Mouse (Mus musculus): ENCODE data around the gene Megf8. TPM values are rescaled to one million over a fixed set of nuclear protein-coding genes. Genes with fewer than 3 reads are reported as not detected.
A peak's percentile ranks its signal among the peaks of the same experiment; 100 is the strongest.

Megf8 gene
- polyA plus RNA-seq, 1 experiment = 21.2 TPM

- TF ChIP-seq POLR2A (IDR thresholded peaks at IDR 0.05; ENCODE audit: low read depth, low read length) (no peak), CTCF (IDR thresholded peaks at IDR 0.05; ENCODE audit: extremely low read depth, insufficient read length, insufficient replicate concordance, low read depth, low read length) (no peak)
- Histone ChIP-seq H3K27ac (ENCODE audit: insufficient read depth, low read depth, low read length) (peak overlapping the region; percentile 66), H3K4me1 (ENCODE audit: control insufficient read depth, insufficient read depth, insufficient read length, low read length) (peaks cover 36% of the 10 kb centered on the region), H3K27me3 (ENCODE audit: control insufficient read depth, insufficient read depth, low read length) (no peaks in the 10 kb centered on the region), H3K36me3 (ENCODE audit: control insufficient read depth, insufficient read depth, low read length) (peaks cover 12% of the 10 kb centered on the region), H3K4me3 (ENCODE audit: low read depth, low read length) (peak overlapping the region; percentile 62)
- WGBS = 14% methylated on average over 12 of the region's 12 CpGs
These were observed 35.7 kb upstream of the Megf8 start for GRCm38 (mm10) chr7:25281166-25281733.

DNA sequence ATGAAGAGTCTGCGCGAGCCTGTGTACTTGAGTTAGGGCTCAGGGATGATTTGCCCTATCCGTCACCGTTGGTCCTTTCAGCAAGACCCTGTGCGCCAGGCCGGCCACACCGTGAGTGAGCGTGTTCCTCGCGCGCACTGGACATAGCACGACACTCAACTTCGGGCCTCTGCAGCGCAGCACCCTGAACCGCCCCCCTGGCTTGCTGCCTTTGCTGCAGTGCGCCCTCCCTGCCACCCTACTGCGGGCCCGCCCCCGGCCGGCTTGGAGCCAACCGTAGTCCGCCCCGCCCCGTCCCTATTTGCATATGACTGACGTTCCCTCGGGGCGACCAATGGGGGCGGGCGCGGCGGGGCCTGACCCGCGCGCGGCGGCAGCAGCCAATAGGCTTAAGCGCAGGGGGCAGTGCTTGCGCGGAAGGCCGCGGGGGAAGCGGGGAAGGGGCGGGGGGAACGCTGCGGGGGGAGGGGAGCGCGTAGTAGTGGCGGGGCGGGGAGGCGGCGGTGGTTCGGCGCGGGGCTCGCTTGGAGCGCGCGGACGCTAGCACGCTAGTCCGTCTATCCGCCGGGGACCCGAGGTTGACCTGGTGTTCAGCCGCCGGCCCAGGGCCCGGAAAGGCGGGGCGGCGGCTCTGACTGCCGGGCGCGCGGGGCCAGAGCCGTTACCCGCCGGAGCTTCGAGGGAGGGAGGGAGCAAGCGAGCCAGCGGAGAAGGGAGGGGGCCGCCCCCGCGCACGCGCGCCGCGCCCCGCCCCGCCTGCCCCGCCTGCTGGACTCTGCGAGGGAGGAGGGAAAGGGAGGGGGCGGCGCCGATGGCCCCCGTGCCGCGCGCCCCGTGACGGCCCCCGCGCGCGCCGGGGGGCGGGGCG lies 35.0 kb upstream of the Megf8 start:
- 2% methylated on average over 89 of the region's 108 CpGs for WGBS
- H3K4me1 ChIP-seq (ENCODE audit: control insufficient read depth, insufficient read depth, insufficient read length, low read length) = peaks cover 35% of the 10 kb centered on the region

DNA sequence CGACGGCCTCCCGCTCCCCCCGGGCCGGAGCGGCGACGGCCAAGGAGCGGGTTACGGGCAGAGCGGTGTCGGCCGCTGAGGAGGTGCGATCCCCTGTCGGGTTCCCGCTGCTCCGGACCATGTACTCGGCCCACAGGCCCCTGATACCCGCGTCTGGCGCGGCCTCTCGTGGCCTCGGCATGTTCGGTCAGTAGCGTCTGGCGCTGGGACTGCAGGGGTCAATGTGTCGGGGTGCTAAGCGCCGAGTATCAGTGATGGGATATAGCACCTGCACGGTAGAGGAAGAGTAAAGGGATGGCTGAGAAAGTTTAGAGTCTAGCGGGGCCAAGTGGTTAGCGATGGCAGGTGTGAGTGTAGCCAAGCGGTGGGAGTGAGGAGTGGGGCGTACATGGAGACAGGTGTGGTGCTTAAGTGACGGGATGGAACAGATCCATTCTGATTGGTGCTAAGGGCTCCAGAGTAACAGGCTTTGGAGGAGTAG lies 34.2 kb upstream of the Megf8 start:
- peaks cover 27% of the 10 kb centered on the region for H3K36me3 ChIP-seq (ENCODE audit: control insufficient read depth, insufficient read depth, low read length)
- peak overlapping the region; percentile 8; the same call in 1 of the 2 replicates for H3K27ac ChIP-seq (ENCODE audit: insufficient read depth, low read depth, low read length)
- peaks cover 32% of the 10 kb centered on the region for H3K4me1 ChIP-seq (ENCODE audit: control insufficient read depth, insufficient read depth, insufficient read length, low read length)
- no peak for TF ChIP-seq POLR2A (IDR thresholded peaks at IDR 0.05; ENCODE audit: low read depth, low read length)
- no peaks in the 10 kb centered on the region for H3K27me3 ChIP-seq (ENCODE audit: control insufficient read depth, insufficient read depth, low read length)
- peak overlapping the region; percentile 83 for H3K4me3 ChIP-seq (ENCODE audit: low read depth, low read length)
- WGBS = 1% methylated on average over 35 of the region's 36 CpGs

More for the DNA sequence above, 35.0 kb upstream of the Megf8 start:
- Histone ChIP-seq H3K27me3 (ENCODE audit: control insufficient read depth, insufficient read depth, low read length) (no peaks in the 10 kb centered on the region), H3K4me3 (ENCODE audit: low read depth, low read length) (peak overlapping the region; percentile 83), H3K36me3 (ENCODE audit: control insufficient read depth, insufficient read depth, low read length) (peaks cover 19% of the 10 kb centered on the region), H3K27ac (ENCODE audit: insufficient read depth, low read depth, low read length) (peak overlapping the region; percentile 82)
- peak; percentile 29 for TF ChIP-seq POLR2A (IDR thresholded peaks at IDR 0.05; ENCODE audit: low read depth, low read length)
- no peak for TF ChIP-seq CTCF (IDR thresholded peaks at IDR 0.05; ENCODE audit: extremely low read depth, insufficient read length, insufficient replicate concordance, low read depth, low read length)

DNA sequence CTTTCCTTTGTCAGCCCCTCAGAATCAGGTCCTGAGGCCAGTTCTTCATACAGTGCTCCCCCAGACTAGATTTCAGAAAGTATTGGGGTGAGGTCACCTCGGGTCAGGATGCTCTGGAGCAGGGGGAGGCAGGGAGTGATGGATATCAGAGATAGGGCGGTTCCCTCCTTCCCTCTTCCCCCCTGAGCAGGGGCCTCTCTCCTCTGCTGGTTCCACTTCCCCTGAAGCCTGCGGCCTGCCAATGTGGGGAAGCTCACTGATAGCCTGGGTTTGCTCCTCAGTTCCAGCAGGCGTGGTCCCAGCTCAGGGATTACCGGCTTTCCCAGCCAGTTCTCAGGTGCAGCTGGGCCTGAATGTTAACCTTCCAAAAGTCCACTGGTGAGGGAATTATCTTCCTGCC lies 33.3 kb upstream of the Megf8 start:
- TF ChIP-seq CTCF (IDR thresholded peaks at IDR 0.05; ENCODE audit: extremely low read depth, insufficient read length, insufficient replicate concordance, low read depth, low read length) (no peak), POLR2A (IDR thresholded peaks at IDR 0.05; ENCODE audit: low read depth, low read length) (no peak)
- peaks cover 32% of the 10 kb centered on the region for H3K4me1 ChIP-seq (ENCODE audit: control insufficient read depth, insufficient read depth, insufficient read length, low read length)
- no peak overlapping the region for H3K27ac ChIP-seq (ENCODE audit: insufficient read depth, low read depth, low read length)
- 16% methylated on average over 5 of the region's 5 CpGs for WGBS
- H3K4me3 ChIP-seq (ENCODE audit: low read depth, low read length) = no peak overlapping the region
- H3K36me3 ChIP-seq (ENCODE audit: control insufficient read depth, insufficient read depth, low read length) = peaks cover 36% of the 10 kb centered on the region
- H3K27me3 ChIP-seq (ENCODE audit: control insufficient read depth, insufficient read depth, low read length) = no peaks in the 10 kb centered on the region

- WGBS = 67% methylated on average over 2 of the region's 2 CpGs
- no peaks in the 10 kb centered on the region for H3K27me3 ChIP-seq (ENCODE audit: control insufficient read depth, insufficient read depth, low read length)
- peaks cover 32% of the 10 kb centered on the region for H3K4me1 ChIP-seq (ENCODE audit: control insufficient read depth, insufficient read depth, insufficient read length, low read length)
- peaks cover 40% of the 10 kb centered on the region for H3K36me3 ChIP-seq (ENCODE audit: control insufficient read depth, insufficient read depth, low read length)
- no peak overlapping the region for H3K4me3 ChIP-seq (ENCODE audit: low read depth, low read length)
- no peak overlapping the region for H3K27ac ChIP-seq (ENCODE audit: insufficient read depth, low read depth, low read length)
- TF ChIP-seq POLR2A (IDR thresholded peaks at IDR 0.05; ENCODE audit: low read depth, low read length) (no peak), CTCF (IDR thresholded peaks at IDR 0.05; ENCODE audit: extremely low read depth, insufficient read length, insufficient replicate concordance, low read depth, low read length) (no peak)
These were observed 32.8 kb upstream of the Megf8 start for GRCm38 (mm10) chr7:25284171-25284570.

- Histone ChIP-seq H3K27me3 (ENCODE audit: control insufficient read depth, insufficient read depth, low read length) (no peaks in the 10 kb centered on the region), H3K4me3 (ENCODE audit: low read depth, low read length) (no peak overlapping the region), H3K4me1 (ENCODE audit: control insufficient read depth, insufficient read depth, insufficient read length, low read length) (peaks cover 27% of the 10 kb centered on the region), H3K36me3 (ENCODE audit: control insufficient read depth, insufficient read depth, low read length) (peaks cover 45% of the 10 kb centered on the region), H3K27ac (ENCODE audit: insufficient read depth, low read depth, low read length) (no peak overlapping the region)
- WGBS = 62% methylated on average over 5 of the region's 5 CpGs
- TF ChIP-seq POLR2A (IDR thresholded peaks at IDR 0.05; ENCODE audit: low read depth, low read length) (no peak), CTCF (IDR thresholded peaks at IDR 0.05; ENCODE audit: extremely low read depth, insufficient read length, insufficient replicate concordance, low read depth, low read length) (no peak)
These were observed 32.2 kb upstream of the Megf8 start for GRCm38 (mm10) chr7:25284766-25285165.

Data from small intestine, adult 2 months (tissue).